Mouse (Mus musculus): Measurements from ENCODE around the gene Rnf115.
"Not testable (repeated sequence)": the region's sequence is repeated elsewhere in the genome, so short reads cannot be mapped to it uniquely, and the experiment has no call there.

Gene Rnf115

GRCm38 (mm10) chr3:96707903-96708683, 19.4 kb upstream of the Rnf115 start, which contains the start of gene Nudt17:
Gene Nudt17 (minus strand): TSS chr3:96708562.
- DNase-seq (ENCODE audit: low spot score): peak; percentile 83

- DNase-seq (ENCODE audit: low spot score): no peak
Measured at GRCm38 (mm10) chr3:96708684-96709064, 18.8 kb upstream of the Rnf115 start.

GRCm38 (mm10) chr3:96714286-96714685, 13.2 kb upstream of the Rnf115 start:
- no peak for DNase-seq (ENCODE audit: low spot score)

- no peak for DNase-seq (ENCODE audit: low spot score)
Measured at GRCm38 (mm10) chr3:96715854-96716253, 11.6 kb upstream of the Rnf115 start.

GRCm38 (mm10) chr3:96719173-96719572, 8.3 kb upstream of the Rnf115 start:
- DNase-seq (ENCODE audit: low spot score): no peak

GRCm38 (mm10) chr3:96727828-96728633, 567 bp downstream of the Rnf115 start:
- DNase-seq (ENCODE audit: low spot score): no peak

GRCm38 (mm10) chr3:96728634-96729402, 1.4 kb downstream of the Rnf115 start:
- DNase-seq (ENCODE audit: low spot score): no peak

- DNase-seq (ENCODE audit: low spot score): no peak
Measured at GRCm38 (mm10) chr3:96729403-96729784, 1.9 kb downstream of the Rnf115 start.

- DNase-seq (ENCODE audit: low spot score): no peak
Measured at GRCm38 (mm10) chr3:96730785-96731184, 3.3 kb downstream of the Rnf115 start.

- DNase-seq (ENCODE audit: low spot score): no peak
Measured at GRCm38 (mm10) chr3:96733984-96734383, 6.5 kb downstream of the Rnf115 start.

GRCm38 (mm10) chr3:96735200-96735599, 7.7 kb downstream of the Rnf115 start:
- no peak for DNase-seq (ENCODE audit: low spot score)

GRCm38 (mm10) chr3:96737013-96737740, 9.7 kb downstream of the Rnf115 start:
- DNase-seq (ENCODE audit: low spot score): no peak

- DNase-seq (ENCODE audit: low spot score): no peak
Measured at GRCm38 (mm10) chr3:96737995-96738394, 10.5 kb downstream of the Rnf115 start.

- not testable (repeated sequence) for DNase-seq (ENCODE audit: low spot score)
Measured at GRCm38 (mm10) chr3:96740279-96740678, 12.8 kb downstream of the Rnf115 start.

- no peak for DNase-seq (ENCODE audit: low spot score)
Measured at GRCm38 (mm10) chr3:96744348-96744747, 16.9 kb downstream of the Rnf115 start.

GRCm38 (mm10) chr3:96746829-96747228, 19.4 kb downstream of the Rnf115 start:
- DNase-seq (ENCODE audit: low spot score): no peak

- no peak for DNase-seq (ENCODE audit: low spot score)
Measured at GRCm38 (mm10) chr3:96755935-96756334, 28.5 kb downstream of the Rnf115 start.

GRCm38 (mm10) chr3:96757691-96758090, 30.2 kb downstream of the Rnf115 start:
- no peak for DNase-seq (ENCODE audit: low spot score)

- DNase-seq (ENCODE audit: low spot score): no peak
Measured at GRCm38 (mm10) chr3:96759695-96760094, 32.2 kb downstream of the Rnf115 start.

GRCm38 (mm10) chr3:96764528-96764927, 37.1 kb downstream of the Rnf115 start:
- no peak for DNase-seq (ENCODE audit: low spot score)

GRCm38 (mm10) chr3:96769971-96770370, 42.5 kb downstream of the Rnf115 start:
- DNase-seq (ENCODE audit: low spot score): no peak

- no peak for DNase-seq (ENCODE audit: low spot score)
Measured at GRCm38 (mm10) chr3:96772949-96773348, 45.5 kb downstream of the Rnf115 start.
